Mouse (Mus musculus): Measurements from ENCODE around the gene Mdm2.
"Not testable (repeated sequence)": the region's sequence is repeated elsewhere in the genome, so short reads cannot be mapped to it uniquely, and the experiment has no call there.

Mdm2 gene

DNA sequence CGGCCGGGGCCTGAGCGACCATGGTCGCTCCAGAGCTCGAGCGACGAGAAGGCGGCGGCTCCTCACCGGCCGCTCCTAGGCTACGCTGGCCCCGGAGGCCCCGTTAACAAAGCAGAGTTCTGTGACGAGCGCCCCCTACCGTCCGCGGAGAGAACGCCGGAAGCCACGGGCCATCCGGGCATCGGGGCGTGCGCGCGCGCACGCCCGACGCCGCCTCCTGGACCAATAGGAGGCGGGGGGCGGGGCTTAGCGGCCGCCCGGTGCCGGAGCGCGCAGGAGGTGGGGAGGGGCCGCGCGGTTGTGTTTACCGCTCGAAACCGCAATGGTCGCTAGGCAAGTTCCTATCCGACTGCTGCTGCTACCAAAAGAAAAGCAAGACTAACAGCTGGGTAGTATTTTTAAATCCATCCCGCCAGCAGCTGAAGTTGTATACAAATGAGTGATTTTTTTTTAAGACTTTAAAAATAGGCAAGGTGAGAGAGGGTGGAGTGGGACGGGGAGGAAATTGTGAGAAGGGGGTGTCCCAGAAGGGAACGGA is at the start of gene Mdm2:
TSS of gene Mdm2 (minus strand) at position 155 of the 538 bp plus-strand sequence.
- peak; percentile 97 for DNase-seq (ENCODE audit: low read depth, low spot score)

GRCm38 (mm10) chr10:117759844-117760630 is 49.5 kb upstream of the Mdm2 start:
- DNase-seq (ENCODE audit: low read depth, low spot score) = no peak

DNA sequence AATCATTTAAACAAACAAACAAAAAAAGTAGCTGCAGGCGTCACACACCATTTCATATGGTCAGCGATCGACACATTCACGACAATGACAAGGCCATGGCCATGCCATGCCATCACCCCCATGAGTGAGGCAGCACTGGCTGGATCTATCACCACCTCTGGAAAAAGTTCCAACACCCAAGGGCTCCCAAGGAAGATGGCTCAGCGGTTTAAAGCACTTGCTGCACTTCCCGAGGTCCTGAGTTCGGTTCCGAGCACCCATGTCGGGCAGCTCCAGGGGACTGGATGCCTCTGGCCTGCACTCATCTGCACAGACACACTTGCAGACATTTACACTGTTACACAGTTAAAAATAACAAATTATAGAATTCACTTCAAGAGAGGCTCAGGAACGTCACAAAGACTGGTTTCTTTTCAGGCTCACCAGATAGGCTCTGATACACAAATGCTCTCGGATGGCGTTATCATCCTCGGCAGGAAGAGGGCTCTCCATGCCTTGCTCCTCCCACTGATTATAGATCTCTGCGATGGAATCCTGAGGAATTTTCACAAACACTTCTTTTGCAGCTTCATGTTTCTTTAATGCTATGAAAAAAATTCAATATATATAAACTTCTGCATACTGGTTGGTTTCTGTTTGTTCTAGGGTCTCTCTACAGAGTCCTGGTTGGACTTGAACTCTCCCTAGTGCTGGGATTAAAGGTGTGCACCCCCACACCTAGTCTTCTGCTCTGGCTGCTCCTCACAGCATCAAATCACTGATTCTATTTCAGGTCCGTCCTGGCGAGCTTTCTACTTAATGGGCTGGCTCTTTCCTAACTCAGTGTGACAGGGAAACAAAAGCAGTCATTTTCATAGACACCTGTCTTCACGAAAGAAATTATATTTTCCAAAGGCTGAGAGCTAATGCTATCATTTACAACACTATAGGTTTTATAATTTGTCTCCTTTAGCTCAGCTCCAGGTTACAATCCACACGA is 48.5 kb upstream of the Mdm2 start:
- DNase-seq (ENCODE audit: low read depth, low spot score) = no peak

- DNase-seq (ENCODE audit: low read depth, low spot score) = not testable (repeated sequence)
Measured at GRCm38 (mm10) chr10:117758344-117758743, 47.8 kb upstream of the Mdm2 start.

DNA sequence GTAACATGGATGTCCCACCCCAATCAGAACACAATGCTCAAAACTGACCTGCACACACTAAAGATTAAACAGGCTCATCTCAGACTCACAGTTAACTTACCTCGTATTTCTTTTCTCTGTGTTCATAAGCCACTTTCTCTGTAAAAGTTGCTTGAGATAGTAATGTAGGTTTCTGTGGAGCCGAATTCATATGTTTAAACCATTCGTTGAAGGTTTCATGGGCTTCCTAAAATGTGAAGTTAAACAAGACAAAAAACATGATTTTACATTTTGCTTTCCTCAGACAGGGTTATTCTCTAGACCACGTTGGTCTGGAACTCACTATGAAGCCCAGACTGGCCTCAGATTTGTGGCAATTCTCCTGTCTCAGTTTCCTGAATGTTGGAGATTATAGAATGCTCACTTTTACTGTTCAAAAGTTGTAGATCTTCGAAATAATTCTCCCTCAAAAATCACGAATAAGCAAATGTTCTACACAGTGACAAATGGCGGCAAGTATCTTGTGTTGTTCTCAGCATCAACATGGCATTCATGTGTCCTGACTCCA is 47.3 kb upstream of the Mdm2 start:
- no peak for DNase-seq (ENCODE audit: low read depth, low spot score)

DNA sequence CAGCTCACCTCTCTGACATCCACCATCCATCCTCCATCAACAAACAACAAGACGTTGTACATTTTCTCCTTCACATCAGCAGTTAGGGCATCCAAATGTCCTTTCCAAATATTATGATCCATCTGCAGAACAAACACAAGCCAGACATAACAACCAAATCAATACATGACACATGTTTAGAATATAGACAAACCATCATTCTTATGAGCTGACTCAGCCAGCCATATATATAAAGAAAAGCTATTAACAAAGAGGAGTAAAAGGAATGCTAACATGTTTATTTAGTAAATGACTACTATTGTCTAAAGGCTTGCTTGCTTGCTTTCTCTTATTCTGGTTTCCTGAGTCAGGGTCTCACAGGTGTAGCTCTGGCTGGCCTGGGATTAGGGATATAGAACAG is 46.7 kb upstream of the Mdm2 start:
- no peak for DNase-seq (ENCODE audit: low read depth, low spot score)

DNA sequence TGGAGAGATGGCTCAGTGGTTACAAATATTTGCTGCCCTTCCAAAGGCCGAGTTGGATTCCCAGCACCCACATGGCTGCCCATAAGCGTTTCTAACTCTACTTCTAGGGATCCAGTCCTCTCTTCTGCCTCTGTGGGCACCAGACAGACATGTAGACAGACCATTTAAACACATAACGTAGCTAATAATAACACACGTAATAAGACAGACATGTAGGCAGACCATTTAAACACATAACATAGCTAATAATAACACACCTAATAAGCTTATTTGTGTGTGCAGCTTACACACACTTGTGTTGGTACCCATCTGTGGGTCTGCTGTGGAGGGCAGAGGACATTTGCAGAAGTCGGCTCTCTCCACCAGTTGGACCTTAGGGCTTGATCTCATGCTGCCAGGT is 46.2 kb upstream of the Mdm2 start:
- DNase-seq (ENCODE audit: low read depth, low spot score) = no peak

DNA sequence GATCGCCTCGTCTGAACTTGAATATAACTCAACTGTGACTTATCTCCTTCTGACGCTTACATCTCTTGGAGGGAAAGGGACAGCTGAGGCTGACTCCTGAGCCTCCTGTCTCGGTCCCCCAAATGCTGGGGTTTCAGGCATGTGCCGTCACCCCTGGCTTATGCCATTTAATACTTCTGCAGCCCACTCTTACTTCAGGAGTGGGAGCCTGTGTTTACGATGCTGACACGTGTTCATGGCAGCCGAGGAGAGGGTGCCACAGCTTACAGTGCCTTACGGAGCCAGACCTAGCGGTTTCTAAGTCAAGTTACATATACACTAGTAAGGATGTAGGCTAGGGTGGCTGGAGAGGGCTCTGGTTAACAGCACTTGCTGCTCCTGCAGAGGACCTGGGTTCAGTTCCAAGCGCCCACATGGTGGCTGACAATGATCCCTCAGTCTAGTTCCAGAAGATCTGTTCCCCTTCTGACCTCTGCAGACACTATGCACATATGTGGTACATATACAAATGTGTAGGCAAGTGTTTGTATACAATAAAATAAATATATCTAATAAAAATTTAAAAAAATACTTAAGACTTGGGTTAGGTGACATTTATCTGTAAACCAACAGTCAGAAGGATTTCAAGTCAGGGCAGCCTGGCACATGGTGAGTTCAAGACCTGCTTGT is 45.4 kb upstream of the Mdm2 start:
- no peak for DNase-seq (ENCODE audit: low read depth, low spot score)

DNA sequence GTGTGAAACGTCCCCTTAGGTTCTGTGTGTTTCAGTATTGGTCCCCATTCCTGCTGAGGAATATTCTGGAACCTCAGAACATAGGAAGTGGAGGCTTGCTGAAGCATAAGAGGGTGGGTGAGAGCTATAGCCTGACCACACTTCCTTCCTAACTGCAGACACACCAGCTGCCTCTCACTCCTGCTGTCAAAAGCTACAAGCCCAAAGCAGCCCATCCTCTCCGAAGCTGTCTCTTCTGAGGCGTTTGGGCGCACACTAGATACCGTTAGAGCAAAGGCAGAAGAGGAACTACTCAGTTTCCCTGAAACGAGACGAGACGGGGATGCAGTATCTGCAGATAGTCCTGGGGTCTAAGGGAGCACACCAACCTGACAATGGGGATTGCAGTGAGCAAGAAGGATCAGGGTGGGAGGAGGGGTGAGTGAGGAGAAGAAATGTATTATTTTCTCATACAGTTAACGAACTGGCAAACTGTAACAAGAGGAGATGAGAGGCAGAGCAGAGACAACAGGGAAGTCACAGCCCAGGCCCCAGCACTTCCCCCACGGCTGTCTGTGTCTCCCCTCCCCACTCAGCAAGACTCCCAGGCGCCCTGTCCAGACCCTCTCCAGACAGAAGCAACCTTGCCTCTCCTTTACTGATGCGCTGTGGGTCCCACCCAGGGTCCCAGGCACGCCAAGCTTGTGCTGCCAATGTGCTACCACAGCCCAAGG is 44.7 kb upstream of the Mdm2 start:
- peak; percentile 31 for DNase-seq (ENCODE audit: low read depth, low spot score)

DNA sequence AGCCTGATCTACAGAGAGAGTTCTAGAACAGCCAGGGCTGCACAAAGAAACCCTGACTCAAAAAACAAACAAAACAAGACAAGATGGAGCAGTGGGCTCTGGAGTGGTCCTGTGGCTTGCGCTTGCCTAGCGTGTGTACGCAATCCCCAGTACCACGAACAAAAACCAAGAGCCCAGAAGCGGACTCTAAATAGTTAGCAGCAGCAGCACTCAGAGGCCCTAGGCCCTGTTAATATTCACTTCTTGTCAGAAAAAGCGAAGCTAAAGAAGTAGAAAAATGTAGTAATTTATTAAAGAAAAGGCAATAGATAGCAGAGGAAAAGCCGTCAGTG is 44.0 kb upstream of the Mdm2 start:
- no peak for DNase-seq (ENCODE audit: low read depth, low spot score)

DNA sequence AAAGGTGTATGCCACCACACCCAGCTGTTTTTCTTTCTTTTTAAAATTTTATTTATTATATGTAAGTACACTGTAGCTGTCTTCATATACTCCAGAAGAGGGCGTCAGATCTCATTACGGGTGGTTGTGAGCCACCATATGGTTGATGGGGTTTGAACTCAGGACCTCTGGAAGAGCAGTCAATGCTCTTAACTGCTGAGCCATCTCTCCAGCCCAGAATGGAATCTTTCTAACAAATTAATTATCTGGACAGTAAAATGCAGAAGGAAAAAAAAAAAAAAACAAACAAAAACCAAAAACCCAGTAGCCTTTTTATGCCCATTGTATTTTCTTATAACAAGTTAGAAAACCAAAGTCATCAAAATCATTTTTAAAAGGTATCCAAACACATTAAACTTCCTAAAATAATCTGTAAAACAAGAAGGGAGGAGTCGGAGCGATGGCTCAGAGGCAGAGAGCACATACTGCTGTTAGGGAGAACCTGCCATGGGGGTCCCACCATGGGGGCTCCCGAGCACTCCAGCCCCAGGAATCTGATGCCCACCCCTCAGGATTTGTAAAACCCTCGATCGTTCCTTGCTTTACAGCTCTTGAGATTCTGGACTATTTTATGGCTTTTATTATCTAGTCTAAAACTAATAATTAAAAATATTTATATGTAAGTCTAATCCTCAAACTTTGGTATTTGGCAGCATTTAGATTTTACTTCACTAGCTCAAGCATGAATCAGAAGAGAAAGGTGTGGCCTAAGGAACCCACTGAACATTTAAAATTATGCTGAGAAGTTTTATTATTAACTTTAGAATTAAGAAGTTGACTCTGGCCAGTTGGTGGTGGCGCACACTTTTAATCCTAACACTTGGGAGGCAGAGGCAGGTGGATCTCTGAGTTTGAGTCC is 43.4 kb upstream of the Mdm2 start:
- DNase-seq (ENCODE audit: low read depth, low spot score) = no peak

DNA sequence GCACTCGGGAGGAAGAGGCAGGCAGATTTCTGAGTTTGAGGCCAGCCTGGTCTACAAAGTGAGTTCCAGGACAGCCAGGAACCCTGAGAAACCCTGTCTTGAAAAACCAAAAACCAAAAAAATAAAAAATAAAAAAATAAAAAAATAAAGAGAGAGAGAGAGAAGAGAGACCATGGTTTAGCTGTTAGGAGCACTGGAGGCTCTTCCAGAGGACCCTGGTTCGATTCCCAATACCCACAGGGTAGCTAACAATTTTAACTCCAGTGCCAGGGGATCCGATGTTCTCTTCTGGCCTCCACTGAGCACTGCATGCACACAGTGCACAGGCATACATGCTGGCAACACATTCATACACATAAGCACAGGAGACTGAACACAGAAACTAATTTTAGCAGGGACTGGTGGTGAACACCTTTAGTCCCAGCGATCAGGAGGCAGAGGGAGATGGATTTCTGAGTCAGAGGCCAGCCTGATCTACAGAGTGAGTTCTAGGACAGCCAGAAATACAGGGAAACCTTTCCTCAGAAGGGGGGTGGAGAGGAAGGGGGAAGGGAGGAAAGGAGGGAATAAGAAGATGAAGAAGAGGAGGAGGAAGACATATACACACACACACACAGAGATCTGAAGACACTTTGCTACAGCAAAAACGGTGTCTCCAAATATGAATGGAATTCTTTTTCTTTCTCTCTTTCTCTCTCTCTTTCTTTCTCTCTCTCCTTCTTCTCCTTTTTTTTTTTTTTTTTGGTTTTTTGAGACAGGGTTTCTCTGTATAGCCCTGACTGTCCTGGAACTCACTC is 42.5 kb upstream of the Mdm2 start:
- DNase-seq (ENCODE audit: low read depth, low spot score) = no peak

GRCm38 (mm10) chr10:117752304-117752821 is 41.8 kb upstream of the Mdm2 start:
- DNase-seq (ENCODE audit: low read depth, low spot score) = no peak

GRCm38 (mm10) chr10:117751744-117752143 is 41.2 kb upstream of the Mdm2 start:
- no peak for DNase-seq (ENCODE audit: low read depth, low spot score)

- DNase-seq (ENCODE audit: low read depth, low spot score) = no peak
Measured at GRCm38 (mm10) chr10:117751282-117751610, 40.7 kb upstream of the Mdm2 start.

- no peak for DNase-seq (ENCODE audit: low read depth, low spot score)
Measured at GRCm38 (mm10) chr10:117750529-117751281, 40.1 kb upstream of the Mdm2 start.

DNA sequence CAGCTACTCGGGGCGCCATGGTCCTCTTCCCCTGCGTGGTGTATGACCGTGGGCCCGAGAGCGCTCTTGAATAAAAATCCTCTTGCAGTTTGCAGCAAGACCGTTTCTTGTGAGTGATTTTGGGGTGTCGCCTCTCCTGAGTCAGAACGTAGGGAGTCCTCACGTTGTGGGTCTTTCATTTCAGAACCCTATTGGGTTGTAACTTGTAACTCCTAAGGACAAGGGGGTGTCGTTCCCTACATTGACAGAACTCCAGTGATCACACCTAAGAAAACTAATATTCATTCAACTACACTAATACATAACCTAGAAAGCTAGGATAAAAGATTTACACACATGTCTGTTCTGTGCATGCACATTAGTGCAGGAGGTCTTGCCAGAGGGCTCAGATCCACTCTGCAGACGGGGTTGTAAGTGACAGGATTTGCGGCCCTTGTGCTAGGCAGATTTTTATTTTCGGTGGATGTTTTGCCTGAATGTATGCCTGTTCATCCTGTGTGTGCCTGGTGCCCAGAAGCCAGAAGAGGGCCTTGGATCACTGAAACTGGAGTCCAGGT is 39.3 kb upstream of the Mdm2 start:
- no peak for DNase-seq (ENCODE audit: low read depth, low spot score)
